Mouse (Mus musculus) urinary bladder, postnatal 10 days (tissue): ENCODE measurements around the gene Tfrc.

Source experiments
- DNase-seq: peaks from one replicate; pipeline ENCODE4 v3.0.0; 2022; ENCODE audit warnings: low spot score

Gene Tfrc

GRCm38 (mm10) chr16:32669243-32669642 is 60.5 kb downstream of the Tfrc start:
- no peak for DNase-seq

GRCm38 (mm10) chr16:32670354-32671124 is 61.8 kb downstream of the Tfrc start:
- no peak for DNase-seq

- DNase-seq, result no peak
Observed at GRCm38 (mm10) chr16:32671206-32671887, 62.6 kb downstream of the Tfrc start.

GRCm38 (mm10) chr16:32672250-32672649 is 63.5 kb downstream of the Tfrc start:
- DNase-seq, result no peak

- no peak for DNase-seq
Observed at GRCm38 (mm10) chr16:32672861-32673560, 64.3 kb downstream of the Tfrc start.

- DNase-seq, result no peak
Observed at GRCm38 (mm10) chr16:32674121-32674740, 65.5 kb downstream of the Tfrc start.

- DNase-seq, result no peak
Observed at GRCm38 (mm10) chr16:32677040-32677700, 68.5 kb downstream of the Tfrc start.

- no peak for DNase-seq
Observed at GRCm38 (mm10) chr16:32677903-32678302, 69.2 kb downstream of the Tfrc start.

- DNase-seq, result no peak
Observed at GRCm38 (mm10) chr16:32678812-32679211, 70.1 kb downstream of the Tfrc start.

- DNase-seq, result no peak
Observed at GRCm38 (mm10) chr16:32679976-32680375, 71.3 kb downstream of the Tfrc start.

GRCm38 (mm10) chr16:32680806-32681205 is 72.1 kb downstream of the Tfrc start:
- no peak for DNase-seq

- no peak for DNase-seq
Observed at GRCm38 (mm10) chr16:32682194-32682593, 73.5 kb downstream of the Tfrc start.
